Mouse (Mus musculus) olfactory bulb, adult 2 months (tissue): ENCODE measurements around the gene Cacna2d4. TPM values are rescaled to one million over a fixed set of nuclear protein-coding genes. Genes with fewer than 3 reads are reported as not detected.

Source experiments
- H3K27ac ChIP-seq: fragments of 200-500 bp; 2 replicates; pipeline ENCODE4 v1.5.1; 2012; ENCODE audit warnings: low read depth, low read length; ENCODE audit not compliant: insufficient read depth
- H3K4me1 ChIP-seq: fragments of 200-500 bp; 2 replicates; pipeline ENCODE4 v1.6.1; 2012; ENCODE audit warnings: low read length; ENCODE audit not compliant: control insufficient read depth, insufficient read depth
- H3K4me3 ChIP-seq: fragments of 200-500 bp; 2 replicates; pipeline ENCODE4 v1.5.1; 2012; ENCODE audit warnings: mild to moderate bottlenecking, low read depth, low read length, moderate library complexity; ENCODE audit not compliant: insufficient read depth
- CTCF ChIP-seq: fragments of 200-500 bp; IDR thresholded peaks from 2 replicates; pipeline ENCODE4 v1.5.1; 2012; ENCODE audit warnings: low read depth, mild to moderate bottlenecking, low read length, moderate library complexity; ENCODE audit not compliant: insufficient read depth
- POLR2A ChIP-seq: fragments of 200-500 bp; IDR thresholded peaks from 2 replicates; pipeline ENCODE4 v1.6.1; 2012; ENCODE audit warnings: mild to moderate bottlenecking, low read depth, low read length, moderate library complexity; ENCODE audit not compliant: insufficient read depth
- WGBS: fragments of 180-500 bp; shearing (Covaris S2); methylation state at CpG from one replicate; pipeline ENCODE4 v1.1.7; 2018; 5-methylcytosine and 5-hydroxymethylcytosine counted together
- polyA plus RNA-seq: library from polyadenylated mRNA; stranded (reverse); fragments of >200 nt; gene quantifications from 2 replicates; pipeline ENCODE4 v1.2.4, GENCODE M21; 2012; ENCODE audit warnings: low replicate concordance; ENCODE audit not compliant: missing spikeins, insufficient read depth, insufficient read length

The Cacna2d4 gene
- polyA plus RNA-seq, 1 experiment = not detected

DNA sequence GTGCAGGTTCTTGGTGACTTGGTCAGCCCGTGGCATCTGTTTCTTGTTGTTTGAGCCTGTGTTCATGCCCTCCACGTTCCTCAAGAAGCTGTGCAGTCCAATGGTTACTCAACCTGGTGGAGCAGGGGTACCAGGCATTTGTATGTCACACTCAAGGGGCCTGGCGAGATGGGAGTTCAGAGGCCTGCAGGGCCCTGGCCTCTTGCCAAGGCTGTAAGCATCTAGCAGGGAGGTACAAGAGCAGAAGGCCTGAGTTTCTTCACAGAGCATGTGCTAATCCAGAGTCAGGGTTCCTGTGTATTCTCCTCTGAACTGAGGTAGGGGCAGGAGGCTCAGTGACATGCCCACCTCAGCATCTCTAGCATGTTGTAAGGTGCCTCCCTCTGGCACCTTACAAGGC, 76.8 kb downstream of the Cacna2d4 start:
- TF ChIP-seq CTCF = no peak
- TF ChIP-seq POLR2A = no peak
- WGBS = 67% methylated on average over 3 of the region's 3 CpGs
- peak overlapping the region; percentile 7; the same call in 1 of the 2 replicates for H3K27ac ChIP-seq

DNA sequence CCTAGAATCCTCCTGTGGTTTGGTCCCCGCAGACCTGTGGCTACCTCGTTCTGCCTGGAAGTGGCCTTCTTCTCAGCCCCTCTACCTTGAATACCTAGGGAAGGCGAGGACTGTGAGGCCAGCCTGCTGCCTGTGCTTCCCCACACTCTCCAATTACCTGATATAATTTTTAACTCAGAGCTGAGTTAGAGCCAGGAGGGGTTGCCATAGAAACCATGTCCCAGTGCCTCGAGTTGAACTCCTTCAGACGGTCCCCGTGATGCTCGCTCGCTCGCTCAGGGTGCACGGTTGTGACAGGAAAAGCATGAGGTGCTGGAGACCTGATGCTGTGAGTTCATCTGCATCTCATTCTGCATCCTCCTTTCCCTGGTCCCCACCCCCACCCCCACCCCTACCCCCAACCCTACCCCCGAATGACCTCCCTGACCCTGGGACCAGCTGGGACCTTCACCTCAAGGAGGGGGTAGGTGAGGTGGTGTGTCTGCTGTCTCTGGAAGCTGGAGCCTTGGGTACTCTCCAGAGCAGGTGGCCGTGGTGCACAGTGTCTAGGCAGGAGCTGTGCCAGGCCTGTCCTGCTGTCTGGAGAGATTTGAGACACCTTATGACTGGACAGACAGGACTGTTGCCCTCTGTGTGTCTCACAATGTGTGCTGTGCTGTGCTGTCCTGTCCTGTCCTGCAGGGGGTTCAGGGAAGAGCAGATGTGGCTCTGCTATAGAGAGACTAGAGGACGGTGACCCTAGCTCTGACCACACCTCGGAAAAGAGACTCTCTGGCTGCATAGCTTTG, 77.5 kb downstream of the Cacna2d4 start:
- Histone ChIP-seq H3K4me3 (no peak overlapping the region), H3K27ac (peak overlapping the region; percentile 42; the same call in 1 of the 2 replicates), H3K4me1 (peaks cover 67% of the 10 kb centered on the region)
- WGBS = 47% methylated on average over 14 of the region's 14 CpGs
- TF ChIP-seq POLR2A (no peak), CTCF (no peak)

More for the DNA sequence above, 76.8 kb downstream of the Cacna2d4 start:
- Histone ChIP-seq H3K4me3 (no peak overlapping the region), H3K4me1 (peaks cover 70% of the 10 kb centered on the region)

- 50% methylated on average over 7 of the region's 7 CpGs for WGBS
These were observed 78.6 kb downstream of the Cacna2d4 start for GRCm38 (mm10) chr6:119314751-119315476.

DNA sequence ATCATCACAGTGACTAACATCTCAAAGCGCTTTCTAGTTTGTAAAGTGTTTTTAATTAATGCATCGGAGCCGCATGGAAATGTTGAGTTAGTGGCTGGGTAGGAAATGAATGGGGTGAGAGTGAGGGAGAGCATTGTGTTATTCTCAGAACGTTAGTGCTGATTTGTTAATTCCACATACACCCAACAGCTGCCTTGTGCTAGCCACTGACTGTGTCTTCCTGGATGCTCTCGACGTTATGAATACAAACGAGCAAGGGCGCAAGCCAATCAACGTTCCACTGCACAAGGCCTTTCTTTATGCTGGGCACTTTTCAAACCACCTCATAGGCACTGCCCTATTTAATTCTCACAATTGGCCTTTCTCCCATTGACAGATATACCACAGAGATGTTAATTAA, 82.4 kb downstream of the Cacna2d4 start:
- Histone ChIP-seq H3K4me1 (peaks cover 62% of the 10 kb centered on the region), H3K27ac (no peak overlapping the region), H3K4me3 (no peak overlapping the region)
- no peak for TF ChIP-seq CTCF
- TF ChIP-seq POLR2A = no peak
- 20% methylated on average over 9 of the region's 9 CpGs for whole genome bisulfite sequencing

More at GRCm38 (mm10) chr6:119314751-119315476, 78.6 kb downstream of the Cacna2d4 start:
- Histone ChIP-seq H3K27ac (peak overlapping the region; percentile 42; the same call in 1 of the 2 replicates), H3K4me1 (peaks cover 56% of the 10 kb centered on the region), H3K4me3 (no peak overlapping the region)
- no peak for TF ChIP-seq CTCF
- TF ChIP-seq POLR2A = no peak

- no peak overlapping the region for H3K4me3 ChIP-seq
- H3K4me1 ChIP-seq = peaks cover 62% of the 10 kb centered on the region
- no peak overlapping the region for H3K27ac ChIP-seq
- TF ChIP-seq POLR2A (no peak), CTCF (no peak)
- 80% methylated on average over 2 of the region's 2 CpGs for WGBS
These were observed 83.0 kb downstream of the Cacna2d4 start for GRCm38 (mm10) chr6:119319358-119319757.

GRCm38 (mm10) chr6:119320481-119320880, 84.2 kb downstream of the Cacna2d4 start:
- Histone ChIP-seq H3K27ac (no peak overlapping the region), H3K4me3 (no peak overlapping the region), H3K4me1 (peaks cover 64% of the 10 kb centered on the region)
- no peak for TF ChIP-seq POLR2A
- TF ChIP-seq CTCF = no peak
- 64% methylated on average over 16 of the region's 16 CpGs for WGBS

GRCm38 (mm10) chr6:119321752-119322151, 85.4 kb downstream of the Cacna2d4 start:
- no peak for TF ChIP-seq CTCF
- no peak for TF ChIP-seq POLR2A
- Histone ChIP-seq H3K4me3 (no peak overlapping the region), H3K4me1 (peaks cover 66% of the 10 kb centered on the region), H3K27ac (no peak overlapping the region)
- 58% methylated on average over 7 of the region's 7 CpGs for WGBS

- H3K4me1 ChIP-seq = peaks cover 64% of the 10 kb centered on the region
- no peak overlapping the region for H3K27ac ChIP-seq
- 62% methylated on average over 10 of the region's 10 CpGs for WGBS
- TF ChIP-seq CTCF (no peak), POLR2A (no peak)
- H3K4me3 ChIP-seq = no peak overlapping the region
These were observed 88.5 kb downstream of the Cacna2d4 start for GRCm38 (mm10) chr6:119324776-119325175.

- H3K4me1 ChIP-seq = peaks cover 55% of the 10 kb centered on the region
- no peak overlapping the region for H3K27ac ChIP-seq
- no peak overlapping the region for H3K4me3 ChIP-seq
- 48% methylated on average over 6 of the region's 6 CpGs for WGBS
- no peak for TF ChIP-seq POLR2A
- TF ChIP-seq CTCF = no peak
These were observed 89.7 kb downstream of the Cacna2d4 start for GRCm38 (mm10) chr6:119325978-119326377.
